Mouse (Mus musculus) testis, adult 2 months (tissue): Measurements from ENCODE around the gene Gm7544.
"Not testable (repeated sequence)": the region's sequence is repeated elsewhere in the genome, so short reads cannot be mapped to it uniquely, and the experiment has no call there.

Experiments
- CTCF ChIP-seq: fragments of 200-500 bp; IDR thresholded peaks from 2 replicates; pipeline ENCODE4 v1.5.1; 2012; ENCODE audit warnings: low read depth, mild to moderate bottlenecking, inconsistent platforms, low read length, moderate library complexity; ENCODE audit not compliant: control insufficient read depth, insufficient read depth, insufficient replicate concordance
- POLR2A ChIP-seq: fragments of 200-500 bp; IDR thresholded peaks from 2 replicates; pipeline ENCODE4 v1.6.1; 2012; ENCODE audit warnings: low read depth, mild to moderate bottlenecking, inconsistent platforms, low read length, moderate library complexity; ENCODE audit not compliant: control insufficient read depth

DNA sequence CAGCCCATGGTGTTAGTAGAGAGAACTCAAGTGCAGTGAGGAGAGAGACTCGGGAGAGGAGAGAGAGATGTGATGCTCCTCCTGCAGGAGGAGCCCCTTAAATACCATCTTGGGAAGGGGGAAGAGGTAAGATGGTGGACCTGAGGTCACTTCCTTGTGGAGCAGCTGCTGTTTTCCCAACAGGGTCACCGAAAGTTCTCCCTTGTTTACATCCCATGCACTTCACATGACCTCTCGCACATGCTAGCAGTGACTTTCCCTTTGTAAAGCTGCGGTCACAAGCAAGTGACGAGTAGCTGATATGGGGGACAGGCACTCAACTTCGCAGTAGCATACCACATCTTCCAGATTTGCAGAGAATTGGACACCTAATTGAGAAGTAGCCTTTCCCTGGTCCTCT lies 24.5 kb downstream of the Gm7544 start, which contains the start of gene Gm6217:
- not testable (repeated sequence) for TF ChIP-seq POLR2A, CTCF
